Mouse (Mus musculus) heart, postnatal 25 days (tissue): ENCODE measurements around the gene Gpr19. TPM values are rescaled to one million over a fixed set of nuclear protein-coding genes. Genes with fewer than 3 reads are reported as not detected.
A peak's percentile ranks its signal among the peaks of the same experiment; 100 is the strongest.

Source experiments
- DNase-seq: peaks from one replicate; pipeline ENCODE4 v3.0.0; 2022; ENCODE audit warnings: low spot score
- intact Hi-C: fragments of 180-260 bp; cut with DNase I; formaldehyde crosslinking; loops from one replicate; pipeline ENCODE4 v1.15.1; 2025
- total RNA-seq, 2 experiments: library from RNA; stranded (reverse); gene quantifications; 2 replicates each; pipeline ENCODE4 v1.2.3; 2021

Gene Gpr19
- total RNA-seq, 2 experiments from 2014 or later, result 3.3 to 5.1 TPM

DNA sequence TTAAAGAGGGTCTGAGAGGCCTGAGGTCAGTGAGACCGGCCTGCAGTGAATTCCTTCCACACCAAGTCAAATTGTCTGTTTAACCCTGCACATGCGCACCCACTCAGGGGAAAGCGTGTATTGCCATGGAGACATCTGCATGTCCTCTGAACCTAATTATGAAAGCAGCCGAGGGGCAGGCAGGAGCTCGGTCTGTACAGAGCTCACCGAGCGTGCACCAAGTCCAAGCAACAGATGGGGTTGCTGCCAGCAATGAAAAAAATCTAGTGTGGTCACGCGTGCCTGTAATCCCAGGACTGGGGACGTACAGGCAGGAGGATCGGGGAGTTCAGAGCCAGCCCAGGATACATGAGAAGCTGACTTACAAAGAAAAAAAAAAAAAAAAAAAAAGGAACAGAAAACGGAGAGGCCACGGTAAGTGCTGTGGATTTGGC, 35.7 kb downstream of the Gpr19 start:
- intact Hi-C loops, result loop anchor here (1.0 kb wide), 1 partner anchor 203 kb away; no protein-coding TSS in a partner anchor
- no peak for DNase-seq

DNA sequence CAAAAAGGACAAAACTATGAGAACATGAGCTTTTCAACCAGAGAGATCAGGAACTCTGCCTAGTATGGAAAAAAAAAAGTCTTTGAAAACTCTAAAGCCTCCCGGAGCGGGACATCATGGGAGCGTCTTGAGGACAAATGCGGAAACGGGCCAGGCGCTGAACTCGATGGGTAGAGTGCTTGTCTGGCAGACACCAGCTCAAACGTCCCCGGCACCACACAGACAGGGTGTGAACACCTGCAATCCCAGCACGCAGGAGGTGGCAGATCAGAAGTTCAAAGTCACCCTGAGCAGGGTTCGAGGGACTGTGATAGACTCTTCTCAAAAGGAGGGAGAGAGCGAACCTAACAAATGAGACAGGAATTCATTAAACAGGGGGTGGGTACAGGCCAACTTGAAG, 37.0 kb downstream of the Gpr19 start:
- intact Hi-C loops, result no loop called here
- DNase-seq, result no peak

DNA sequence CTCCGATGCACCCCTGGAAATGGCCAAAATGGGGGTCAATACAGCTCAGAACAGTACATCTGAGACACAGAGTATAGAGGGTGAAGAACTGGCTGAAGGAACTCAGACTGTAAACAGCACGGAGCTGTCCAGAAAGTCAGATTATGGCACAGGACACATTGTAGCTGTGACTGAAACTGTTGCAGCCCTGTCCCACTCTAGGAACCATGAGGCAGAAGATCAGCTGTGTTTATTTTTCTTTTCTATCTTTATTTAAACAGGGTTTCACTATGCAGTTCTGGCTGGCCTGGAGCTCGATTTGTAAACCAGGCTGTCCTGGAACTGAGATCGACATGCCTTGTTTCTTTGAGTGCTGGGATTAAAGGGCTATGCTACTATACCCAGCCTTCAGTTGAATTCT, 38.1 kb downstream of the Gpr19 start:
- no peak for DNase-seq
- intact Hi-C loops, result no loop called here

DNA sequence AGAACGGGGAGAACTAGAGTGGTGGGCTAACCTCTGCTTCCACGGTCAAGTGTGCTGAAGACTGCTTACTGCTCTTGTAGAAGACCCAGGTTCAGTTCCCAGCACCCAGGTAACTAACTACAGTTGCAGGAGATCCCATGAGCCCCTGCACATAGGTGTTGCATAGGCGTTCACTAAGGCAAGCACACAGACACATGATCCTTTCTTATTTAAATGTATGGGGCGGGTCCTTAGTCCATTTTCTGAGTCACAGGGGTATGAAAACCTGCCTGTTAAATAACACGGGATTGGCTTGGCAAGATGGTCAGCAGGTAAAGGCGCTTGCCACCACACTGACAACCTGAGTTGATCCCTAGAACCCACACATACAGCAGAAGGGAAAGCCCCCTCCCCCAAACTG, 39.4 kb downstream of the Gpr19 start:
- intact Hi-C loops, result no loop called here
- DNase-seq, result no peak

DNA sequence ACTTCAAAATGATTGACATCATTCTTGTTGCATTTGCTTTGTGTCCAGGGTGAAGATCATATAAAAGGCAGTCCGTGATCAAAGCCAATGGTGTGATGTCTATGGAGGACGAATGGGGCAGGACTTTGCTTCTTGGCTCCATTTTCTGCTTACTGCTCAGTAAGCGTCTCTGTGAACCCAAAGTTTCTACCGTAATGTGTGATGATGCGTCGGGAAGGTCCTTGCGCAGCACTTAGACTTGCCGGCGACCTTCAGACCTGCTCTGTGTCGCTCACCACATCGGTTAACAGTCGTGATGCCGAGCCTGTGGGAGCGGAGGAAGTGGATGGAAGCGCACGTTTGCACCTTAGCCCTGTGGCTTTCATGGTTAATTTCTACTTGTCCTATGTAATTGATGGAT, 42.5 kb downstream of the Gpr19 start:
- intact Hi-C loops, result no loop called here
- DNase-seq, result no peak

DNA sequence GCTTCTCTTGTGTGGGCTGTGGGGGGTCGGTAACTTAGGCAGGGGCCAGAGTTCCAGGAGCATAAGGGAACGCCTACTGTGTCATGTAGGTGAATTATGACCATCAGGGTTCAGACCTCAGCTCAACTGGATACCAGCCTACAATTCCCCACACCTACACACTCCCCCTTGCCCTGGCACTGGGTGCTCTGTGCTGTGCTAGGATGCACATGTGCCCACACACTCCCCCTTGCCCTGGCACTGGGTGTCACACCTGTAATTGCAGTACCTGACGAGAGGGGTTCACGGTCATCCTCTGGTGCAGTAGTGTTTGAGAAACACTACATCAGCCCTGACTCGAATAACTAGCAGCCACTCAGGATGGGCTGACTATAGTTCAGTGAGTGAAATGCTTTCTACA, 43.6 kb downstream of the Gpr19 start:
- intact Hi-C loops, result no loop called here
- DNase-seq, result no peak

DNA sequence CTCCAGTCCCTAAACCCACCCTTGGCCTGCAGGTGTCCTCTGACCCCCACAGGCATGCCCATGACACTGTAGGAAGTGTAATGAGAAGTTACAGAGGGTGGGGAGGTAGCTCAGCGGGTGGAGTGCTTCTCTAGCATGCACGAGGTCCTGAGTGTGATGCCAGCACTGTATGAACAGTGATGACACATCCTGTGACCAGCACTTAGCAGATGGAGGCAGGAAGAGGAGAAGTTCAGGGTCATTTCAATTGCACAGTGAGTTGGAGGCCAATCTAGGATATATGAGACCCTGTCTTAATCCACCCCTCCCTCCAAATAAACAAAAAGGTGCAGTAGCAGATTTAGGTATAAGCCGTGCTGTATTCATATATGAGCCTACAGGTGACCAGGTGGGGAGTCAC, 48.4 kb downstream of the Gpr19 start:
- intact Hi-C loops, result no loop called here

DNA sequence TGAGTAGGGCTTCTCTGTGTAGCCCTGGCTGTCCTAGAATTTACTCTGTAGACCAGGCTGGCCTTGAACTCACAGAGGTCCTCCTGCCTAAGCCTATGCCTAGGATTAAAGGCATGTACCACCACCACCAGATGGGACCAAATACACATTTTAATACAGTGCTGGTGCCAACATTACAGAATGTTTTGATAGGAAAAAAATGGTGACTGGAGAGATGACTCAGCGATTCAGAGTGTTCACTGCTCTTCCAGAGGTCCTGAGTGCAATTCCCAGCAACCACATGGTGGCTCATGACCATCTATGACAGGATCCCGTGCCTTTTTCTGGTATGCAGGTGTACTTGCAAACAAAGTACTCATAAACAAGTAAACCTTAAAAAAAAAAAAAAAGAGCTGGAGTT, 48.9 kb downstream of the Gpr19 start:
- DNase-seq, result no peak
- intact Hi-C loops, result no loop called here

More for the DNA sequence above, 48.4 kb downstream of the Gpr19 start:
- DNase-seq, result no peak

DNA sequence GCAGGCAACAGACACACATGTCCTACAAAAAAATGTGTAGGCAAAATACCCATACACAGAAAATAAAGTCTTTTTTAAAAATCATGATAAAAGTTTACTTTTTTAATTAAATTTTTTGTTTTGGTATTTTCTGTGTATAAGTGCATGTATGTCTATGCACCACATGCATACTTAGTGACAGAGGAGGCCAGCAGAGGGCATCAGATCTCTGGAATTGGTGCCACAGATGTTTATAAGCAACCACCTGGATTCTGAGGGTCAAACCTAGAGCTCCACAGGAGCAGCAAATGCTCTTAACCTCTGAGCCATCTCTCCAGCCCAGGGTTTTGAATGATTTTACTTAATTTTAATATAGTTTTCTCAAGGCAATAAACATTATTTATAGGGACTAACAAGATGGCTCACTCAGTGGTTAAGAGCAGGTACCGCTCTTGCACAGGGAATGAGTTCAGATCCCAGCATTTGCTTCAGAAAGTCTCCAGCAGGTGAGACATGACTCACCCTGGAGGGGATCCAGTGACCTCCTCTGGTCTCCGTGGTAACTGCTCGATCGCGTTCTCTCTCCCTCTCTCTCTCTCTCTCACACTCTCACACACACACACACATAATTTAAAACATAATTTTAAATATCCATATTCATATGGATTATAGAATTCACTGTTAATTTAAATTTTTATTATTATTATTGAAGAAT, 50.0 kb downstream of the Gpr19 start:
- DNase-seq, result no peak
- intact Hi-C loops, result no loop called here

DNA sequence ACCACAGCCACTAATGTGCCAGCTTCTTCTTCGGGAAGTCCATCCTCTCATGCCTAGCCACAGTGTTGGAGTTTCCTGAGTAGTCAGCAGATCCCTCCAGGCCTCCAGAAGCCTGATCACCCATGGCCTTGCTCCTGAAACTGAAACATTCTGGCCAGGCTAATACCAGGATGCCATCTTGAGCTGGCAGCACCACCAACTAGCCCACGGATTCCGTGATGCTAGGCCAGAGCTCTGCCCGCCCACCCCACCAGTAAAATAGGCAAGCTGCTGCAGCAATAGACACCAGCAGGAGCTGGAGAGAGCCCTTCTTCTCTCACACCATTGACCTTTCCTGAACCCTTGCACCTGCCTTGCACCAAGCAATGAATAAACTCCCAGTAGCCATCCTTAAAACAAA, 50.8 kb downstream of the Gpr19 start:
- no peak for DNase-seq
- intact Hi-C loops, result no loop called here

DNA sequence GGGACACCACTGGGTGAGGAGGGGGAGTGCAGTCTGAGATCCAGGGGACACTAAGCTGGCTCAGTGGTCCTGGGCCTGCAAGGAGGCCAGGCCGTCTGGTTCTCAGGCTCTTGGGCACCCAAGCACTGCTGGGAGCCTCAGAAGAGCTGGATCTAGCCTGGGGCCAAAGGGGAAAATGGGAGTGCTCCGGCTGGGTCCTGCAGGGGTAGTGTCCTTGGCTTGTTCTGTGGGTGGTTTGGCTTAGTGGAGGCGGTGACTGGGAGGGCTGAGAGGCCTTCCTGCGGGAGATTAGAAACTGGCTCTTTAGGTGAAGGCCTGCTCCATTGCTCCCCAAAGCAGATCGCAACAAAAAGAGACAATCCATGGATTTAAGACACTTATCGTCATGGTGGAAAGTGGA, 52.1 kb downstream of the Gpr19 start:
- intact Hi-C loops, result no loop called here
- no peak for DNase-seq

DNA sequence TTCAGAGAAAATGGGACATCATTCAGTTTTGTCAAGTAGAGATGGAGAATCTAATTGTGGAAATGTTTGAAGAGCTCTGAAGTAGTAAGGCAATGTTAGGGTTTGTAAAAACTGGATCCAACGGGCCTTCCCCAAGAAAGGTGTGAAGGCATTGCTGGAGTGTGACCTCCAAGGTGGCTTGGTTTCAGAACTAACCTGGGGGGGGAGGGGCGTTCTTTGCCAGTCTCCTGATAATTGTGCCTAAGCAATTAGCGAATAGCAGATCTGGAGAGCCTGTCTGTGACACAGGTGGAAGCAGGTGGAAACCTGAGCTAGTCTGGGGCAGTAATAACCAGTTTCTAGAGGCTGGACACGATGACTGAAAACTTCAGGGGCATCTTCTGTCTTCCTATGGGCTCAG, 52.7 kb downstream of the Gpr19 start:
- intact Hi-C loops, result no loop called here
- no peak for DNase-seq

DNA sequence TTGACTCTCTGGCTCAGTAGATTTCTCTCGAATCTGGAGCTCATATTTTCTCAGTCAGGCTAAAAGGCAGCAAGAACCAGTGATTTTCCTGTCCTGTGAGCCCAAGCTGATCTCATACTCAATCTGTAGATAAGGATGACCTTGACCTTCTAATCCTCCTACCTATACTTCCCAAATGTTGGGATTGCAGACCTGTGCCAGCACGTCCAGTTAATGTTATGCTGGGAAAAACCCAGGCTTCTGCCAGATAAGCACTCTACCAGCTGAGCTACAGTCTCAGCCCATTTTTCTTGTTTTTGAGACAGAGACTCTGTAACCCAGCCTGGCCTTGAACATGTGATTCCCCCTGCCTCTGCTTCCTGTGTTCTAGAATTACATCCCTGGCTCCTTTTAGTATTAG, 58.0 kb downstream of the Gpr19 start:
- intact Hi-C loops, result no loop called here
- DNase-seq, result no peak

DNA sequence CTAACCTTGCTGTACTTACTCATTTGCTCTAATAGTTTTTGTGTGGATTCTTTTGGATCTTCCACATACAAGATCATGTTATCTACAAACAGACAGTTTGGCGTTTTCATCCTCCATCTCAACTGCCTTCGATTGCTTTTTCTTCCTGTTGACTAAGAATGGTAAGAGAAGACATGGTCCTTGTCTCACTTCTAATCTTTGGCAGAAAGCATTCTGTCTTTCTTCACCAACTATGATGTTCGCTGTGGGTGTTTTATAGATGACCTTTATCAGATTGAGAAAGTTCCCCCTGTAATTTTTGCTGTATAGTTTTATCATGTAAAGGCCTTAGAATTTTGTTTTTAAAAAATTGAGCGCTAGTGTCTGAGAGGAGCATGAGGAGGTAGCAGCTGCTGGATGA, 60.3 kb downstream of the Gpr19 start:
- DNase-seq, result no peak
- intact Hi-C loops, result no loop called here

DNA sequence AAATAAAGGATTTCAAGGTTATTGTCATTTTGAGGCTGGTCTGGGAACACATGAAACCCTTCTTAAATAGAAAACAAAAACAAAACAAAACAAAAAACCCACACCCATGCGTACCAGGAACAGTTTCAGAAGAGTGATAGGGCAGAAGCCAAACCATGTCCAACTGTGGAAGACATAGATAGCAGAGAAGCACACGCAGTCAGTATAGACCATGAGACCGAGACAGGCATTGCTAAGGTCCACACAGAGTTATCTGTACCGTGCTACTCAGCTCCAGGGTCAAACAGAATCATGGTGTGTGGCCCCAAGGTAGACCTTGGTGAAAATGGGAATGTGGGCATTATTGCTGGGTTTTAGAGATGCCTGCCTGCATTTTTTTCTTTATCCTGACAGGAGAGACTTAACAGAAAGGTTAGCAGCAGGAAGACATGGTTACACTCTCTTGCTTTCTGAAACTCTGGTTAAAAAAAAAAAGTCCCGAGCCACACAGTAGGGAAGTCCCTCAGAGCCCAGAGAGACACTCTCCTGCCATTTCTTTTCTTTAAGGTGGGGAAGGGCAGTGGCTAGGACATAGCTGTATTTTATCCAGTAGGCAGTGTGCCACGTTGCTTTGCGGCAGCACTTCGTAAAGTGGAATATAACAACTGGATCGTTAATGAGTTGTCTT, 63.7 kb downstream of the Gpr19 start:
- DNase-seq, result no peak
- intact Hi-C loops, result no loop called here

DNA sequence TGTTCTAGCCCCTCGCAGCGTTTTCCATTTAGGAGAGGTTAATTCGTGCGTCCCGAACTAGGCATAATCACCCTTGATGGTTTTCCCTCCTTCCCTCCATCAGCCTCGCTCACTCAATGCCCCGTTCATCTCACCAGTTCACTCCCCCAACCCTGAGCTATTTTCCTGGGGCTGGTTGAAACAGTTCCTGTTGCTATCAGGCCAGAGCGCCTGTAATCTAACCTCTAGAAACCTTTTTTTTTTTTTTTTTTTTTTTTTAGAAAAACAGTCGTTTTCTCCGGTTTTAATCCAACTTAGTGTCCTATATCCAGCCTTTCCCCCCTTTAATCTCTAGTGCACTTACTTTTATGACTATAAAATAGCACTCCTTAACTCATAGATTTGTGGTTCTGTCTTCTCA, 67.6 kb downstream of the Gpr19 start:
- intact Hi-C loops, result no loop called here
- DNase-seq, result no peak

DNA sequence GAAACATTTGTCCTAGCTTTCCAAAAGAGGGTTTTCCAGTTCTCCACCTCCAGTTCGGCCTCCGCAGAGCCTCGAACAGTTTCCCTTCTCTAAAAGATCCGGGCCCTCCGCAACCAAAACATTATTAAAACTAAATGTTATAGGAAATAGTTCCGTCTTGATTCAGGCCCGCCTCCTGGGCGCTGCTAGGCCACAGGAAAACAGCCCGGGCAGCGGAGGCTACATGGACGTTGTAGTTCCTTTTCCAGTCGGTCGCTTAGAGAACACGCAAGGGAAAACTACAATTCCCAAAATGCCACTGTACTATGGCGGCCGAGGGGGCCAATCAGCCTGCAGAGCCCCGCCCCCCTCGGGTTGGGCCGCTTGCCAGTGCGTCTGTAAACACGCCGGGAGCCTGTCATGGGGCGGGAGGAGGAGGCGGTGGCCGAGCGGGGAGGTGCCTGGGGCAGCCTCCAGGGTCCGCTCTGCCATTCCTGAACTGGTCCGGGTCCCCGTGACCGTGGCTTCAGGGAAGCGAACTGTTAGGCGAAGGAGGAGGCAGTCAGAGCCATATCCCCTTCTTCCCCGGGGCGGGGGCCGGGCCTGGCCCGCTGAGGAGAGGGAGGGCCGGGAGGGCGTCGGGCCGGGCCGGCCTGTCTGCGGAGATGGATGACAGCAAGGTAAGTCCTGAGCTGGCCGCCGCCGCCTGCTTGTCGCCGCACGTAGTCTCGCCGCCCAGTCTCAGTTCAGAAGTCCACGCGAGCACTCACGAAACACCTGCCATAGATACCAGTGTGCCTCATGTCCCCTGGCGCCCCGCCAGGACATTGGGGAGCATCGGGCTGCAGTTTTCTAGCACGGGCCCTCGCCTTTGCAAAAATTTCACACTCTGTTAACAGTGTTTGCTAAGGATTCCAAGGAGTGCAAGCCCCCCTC, 68.3 kb downstream of the Gpr19 start, which contains the start of gene Crebl2:
Gene Crebl2 (plus strand): TSS at position 369 of the 915 bp plus-strand sequence.
- DNase-seq, result peak; percentile 99
- intact Hi-C loops, result loop anchor here (2.0 to 10.0 kb wide), 2 partner anchors 35 to 175 kb away; no protein-coding TSS in a partner anchor

DNA sequence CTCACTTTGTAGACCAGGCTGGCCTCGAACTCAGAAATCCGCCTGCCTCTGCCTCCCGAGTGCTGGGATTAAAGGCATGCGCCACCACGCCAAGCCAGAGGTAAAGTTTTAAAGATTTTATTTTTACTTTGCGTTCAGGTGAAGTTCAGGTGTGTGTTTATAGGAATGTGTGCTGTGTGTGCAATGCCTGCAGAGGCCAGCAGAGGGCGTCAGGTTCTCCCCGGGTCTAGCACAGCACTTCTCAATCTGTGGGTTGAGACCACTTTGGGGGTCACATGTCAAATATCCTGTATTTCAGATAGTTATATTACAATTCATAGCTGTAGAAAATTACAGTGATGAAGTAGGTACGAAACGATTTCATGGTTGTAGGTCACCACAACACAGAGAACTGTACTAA, 75.5 kb downstream of the Gpr19 start:
- DNase-seq, result no peak
- intact Hi-C loops, result loop anchor here (10.0 kb wide), 1 partner anchor 168 kb away; no protein-coding TSS in a partner anchor

DNA sequence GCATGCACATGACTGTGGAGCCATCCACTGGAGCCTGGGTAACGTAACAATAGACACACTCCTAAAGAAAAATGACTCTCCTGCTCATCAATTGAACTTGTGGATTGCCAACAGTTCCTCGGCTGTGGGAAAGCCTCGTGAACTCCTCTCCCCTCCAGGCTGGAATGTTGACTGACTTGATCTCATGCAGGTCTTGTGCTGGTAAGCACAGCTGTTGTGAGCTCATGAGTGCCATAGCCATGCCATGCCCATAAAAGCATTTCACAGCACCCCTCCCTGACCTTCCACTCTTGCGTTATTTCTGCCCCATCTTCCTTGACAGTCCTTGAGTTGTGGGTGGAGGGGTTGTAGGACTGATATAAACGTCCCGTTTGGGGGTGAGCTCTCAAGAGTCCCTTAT, 78.0 kb downstream of the Gpr19 start:
- no peak for DNase-seq
- intact Hi-C loops, result loop anchor here (10.0 kb wide), 1 partner anchor 166 kb away; no protein-coding TSS in a partner anchor

DNA sequence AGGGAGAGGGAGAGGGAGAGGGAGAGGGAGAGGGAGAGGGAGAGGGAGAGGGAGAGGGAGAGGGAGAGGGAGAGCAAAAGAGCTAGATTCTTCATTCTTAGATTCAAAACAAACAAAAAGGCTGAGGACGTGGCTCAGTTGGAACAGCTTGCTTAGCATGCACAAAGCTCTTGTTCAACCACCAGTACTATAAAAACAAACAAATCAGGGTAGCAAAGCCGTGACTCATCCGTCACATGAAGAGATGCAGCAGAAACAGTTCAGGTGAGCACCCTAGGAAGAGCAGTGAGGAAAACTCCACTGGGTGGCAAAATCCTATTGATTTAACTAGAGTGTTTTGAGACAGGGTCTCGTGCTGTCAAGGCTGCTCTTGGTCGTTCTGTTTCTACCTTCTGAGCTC, 78.6 kb downstream of the Gpr19 start:
- no peak for DNase-seq
- intact Hi-C loops, result loop anchor here (10.0 kb wide), 1 partner anchor 165 kb away; no protein-coding TSS in a partner anchor
